Mouse (Mus musculus): ENCODE measurements around the gene Ttk.

Ttk gene

DNA sequence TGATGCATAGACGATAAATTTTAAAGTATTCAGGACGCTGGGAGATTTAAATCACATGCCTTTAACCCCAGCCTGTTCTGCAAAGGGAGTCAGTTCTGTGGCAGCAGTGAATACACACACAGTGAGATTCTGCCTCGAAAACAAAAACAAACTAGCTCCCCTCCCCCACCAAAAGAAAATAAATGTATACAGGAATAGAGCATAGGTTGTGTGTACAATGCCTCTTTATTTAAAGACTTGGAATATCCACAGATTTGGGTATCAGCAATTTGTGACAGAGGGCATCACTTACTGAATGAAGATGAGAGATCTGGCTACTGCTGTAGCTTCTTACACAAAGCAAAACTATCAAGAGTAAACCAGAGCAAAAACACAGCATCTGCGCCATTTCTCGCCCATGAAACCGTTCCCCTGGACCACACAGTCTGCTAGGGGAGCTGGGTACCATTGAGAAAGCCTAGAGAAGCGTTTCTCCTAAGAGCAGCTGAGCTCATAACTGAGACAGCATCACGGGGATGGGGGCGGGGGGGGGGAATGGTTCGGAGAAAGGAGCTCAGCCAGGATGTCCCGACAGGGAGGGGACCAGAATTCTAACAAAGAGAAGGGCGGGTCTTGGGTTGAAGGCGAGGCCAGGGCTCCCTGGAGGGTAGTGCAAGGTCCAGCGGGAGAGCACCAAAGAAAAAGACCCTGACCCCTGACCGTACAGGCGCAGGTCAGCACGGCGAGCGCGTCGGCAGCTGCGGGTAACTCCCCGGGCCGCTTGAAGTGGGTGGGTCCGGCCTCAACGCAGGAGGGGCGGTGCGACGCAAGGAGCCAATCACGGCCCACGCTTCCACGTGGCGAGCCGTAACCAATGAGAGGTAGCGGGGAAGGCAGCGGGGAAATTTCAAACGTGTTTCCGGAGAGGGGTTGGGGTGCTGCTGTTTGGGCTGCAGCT lies at the start of gene Ttk:
Gene Ttk, plus strand, starts transcription at position 879 of the 937 bp plus-strand sequence.
- peak; percentile 77 for DNase-seq (ENCODE audit: low read depth, low spot score)

DNA sequence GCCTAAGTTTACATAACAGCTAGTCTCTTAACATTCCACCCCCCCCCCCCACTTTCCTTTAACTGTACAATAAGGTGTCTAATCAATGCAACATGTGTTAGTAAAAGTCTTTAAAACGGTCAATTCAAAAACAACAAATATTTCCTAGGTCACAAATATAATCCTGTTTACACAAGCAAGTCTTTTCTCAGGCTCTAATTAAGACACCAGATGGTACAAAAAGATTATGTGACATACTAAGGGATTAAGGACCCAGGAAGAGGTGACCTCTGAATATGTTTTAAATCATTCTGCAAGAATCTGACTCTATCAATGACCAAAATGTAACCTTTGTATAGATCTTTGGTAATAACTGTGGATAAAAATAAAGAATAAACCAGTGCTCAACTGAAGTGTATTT lies 49.0 kb upstream of the Ttk start:
- no peak for DNase-seq (ENCODE audit: low read depth, low spot score)

DNA sequence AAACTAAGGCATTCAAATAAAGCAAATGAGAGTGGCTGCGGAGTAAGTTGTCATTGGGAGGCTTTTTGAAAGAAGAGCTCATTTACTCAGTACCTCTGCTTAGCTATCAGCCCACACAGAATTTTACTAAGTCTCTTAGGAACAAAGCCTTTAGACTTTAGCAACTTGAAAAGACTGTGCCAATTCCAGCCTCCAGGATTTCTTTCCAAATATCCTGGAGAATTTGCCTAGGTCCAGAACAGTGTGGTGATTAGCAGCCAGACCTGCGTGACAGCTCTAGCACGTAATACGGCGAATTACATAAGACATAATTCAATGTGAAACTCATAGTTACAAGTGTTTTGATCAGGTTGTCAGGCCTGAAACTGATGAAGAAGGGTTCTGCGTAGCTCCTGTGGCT lies 45.2 kb upstream of the Ttk start:
- no peak for DNase-seq (ENCODE audit: low read depth, low spot score)

DNA sequence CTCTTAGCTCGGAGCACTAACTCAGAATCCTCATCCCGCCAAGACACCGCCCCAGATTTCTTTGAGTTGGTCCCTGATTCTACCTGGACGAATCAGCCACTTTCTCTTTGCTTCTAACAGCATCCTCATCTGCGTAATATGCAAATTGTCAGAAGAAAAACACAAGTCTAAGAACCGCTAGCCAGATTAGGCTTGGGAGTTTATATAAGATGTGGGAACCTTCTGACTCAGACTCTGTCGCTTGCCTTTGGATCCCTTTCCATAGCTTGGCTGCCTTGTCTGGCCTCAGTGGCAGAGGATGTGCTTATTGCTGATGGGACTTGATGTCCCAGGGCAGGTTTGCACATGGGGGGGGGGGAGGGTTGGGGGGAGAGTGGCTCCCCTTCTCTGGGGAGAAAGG lies 37.6 kb upstream of the Ttk start:
- DNase-seq (ENCODE audit: low read depth, low spot score): no peak

DNA sequence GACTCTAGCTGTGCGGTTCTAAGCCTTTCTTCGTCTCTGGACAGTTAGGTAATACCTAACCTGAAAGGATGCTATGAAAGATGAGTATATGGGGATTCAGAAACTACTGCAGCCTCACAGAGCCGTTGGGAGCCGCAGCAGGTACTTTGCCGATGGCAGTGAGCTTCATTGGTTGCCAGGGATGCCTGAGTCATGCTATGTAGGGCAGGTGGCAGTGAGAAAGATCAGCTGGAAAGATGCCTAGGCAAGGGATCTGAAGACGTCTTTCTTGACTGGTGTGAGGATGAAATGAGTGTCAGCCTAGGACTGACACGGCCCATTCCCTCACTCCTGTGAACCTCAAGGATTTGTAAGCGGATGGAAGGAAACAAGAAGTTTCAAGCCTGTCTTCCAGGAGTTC lies 36.6 kb upstream of the Ttk start:
- DNase-seq (ENCODE audit: low read depth, low spot score): no peak

DNA sequence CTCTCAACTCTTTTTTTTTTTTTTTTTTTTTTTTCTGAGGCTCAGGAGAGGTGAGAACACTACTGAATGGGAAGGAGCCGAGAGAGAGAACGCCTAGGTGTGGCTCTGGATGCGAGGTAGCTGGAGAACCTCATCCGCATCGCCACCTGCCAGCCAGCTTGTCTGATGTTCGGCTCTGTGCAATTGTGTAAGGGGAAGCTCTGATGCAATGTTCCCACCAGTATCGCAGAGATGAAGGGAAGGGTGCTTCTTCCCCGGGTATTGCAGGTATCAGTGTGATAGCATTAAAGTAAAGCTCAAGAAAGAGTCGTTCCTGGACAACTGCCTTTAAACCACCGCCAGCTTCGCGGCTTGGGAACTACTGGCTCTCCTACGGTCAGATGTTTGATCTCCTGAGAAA lies 30.1 kb upstream of the Ttk start:
- no peak for DNase-seq (ENCODE audit: low read depth, low spot score)

DNA sequence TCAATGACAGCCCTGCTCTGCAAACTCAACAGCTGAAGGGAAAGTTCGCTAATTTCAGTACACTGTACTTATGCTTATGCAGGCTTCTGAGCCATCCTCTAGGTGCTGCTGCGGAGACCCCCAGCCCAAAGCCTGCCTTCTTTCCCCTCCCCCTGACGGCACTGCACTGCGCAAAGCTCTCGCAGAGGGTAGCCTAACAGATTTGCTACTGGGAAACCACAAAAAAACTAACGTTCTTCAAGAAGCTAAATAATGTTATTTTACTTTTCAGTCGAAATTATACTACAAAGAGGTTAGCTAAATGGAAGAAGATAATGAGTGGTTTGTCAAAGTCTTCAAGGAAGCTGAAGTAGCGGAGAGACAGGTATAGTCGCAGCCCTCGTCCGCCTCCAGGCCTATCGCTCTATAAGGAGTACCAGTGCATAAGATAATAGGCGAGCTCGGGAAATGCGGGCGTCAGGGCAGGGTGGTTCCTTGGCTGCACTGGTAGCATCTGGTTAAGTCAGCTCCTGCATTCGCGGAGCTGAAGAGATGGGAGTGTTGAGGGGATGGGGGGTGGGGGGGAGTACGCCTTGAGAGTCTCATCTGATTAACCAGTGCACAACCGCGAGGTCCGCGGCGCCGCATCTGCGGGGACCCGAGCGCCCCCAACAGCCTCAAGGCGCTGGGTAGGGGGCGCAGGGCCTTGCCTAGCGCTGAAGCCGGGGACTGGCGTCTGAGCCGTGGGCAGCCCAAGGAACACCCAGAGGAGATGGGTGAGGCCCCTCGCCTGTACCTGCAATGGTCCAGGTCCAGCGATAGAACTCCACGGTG lies 29.1 kb upstream of the Ttk start:
- no peak for DNase-seq (ENCODE audit: low read depth, low spot score)

DNA sequence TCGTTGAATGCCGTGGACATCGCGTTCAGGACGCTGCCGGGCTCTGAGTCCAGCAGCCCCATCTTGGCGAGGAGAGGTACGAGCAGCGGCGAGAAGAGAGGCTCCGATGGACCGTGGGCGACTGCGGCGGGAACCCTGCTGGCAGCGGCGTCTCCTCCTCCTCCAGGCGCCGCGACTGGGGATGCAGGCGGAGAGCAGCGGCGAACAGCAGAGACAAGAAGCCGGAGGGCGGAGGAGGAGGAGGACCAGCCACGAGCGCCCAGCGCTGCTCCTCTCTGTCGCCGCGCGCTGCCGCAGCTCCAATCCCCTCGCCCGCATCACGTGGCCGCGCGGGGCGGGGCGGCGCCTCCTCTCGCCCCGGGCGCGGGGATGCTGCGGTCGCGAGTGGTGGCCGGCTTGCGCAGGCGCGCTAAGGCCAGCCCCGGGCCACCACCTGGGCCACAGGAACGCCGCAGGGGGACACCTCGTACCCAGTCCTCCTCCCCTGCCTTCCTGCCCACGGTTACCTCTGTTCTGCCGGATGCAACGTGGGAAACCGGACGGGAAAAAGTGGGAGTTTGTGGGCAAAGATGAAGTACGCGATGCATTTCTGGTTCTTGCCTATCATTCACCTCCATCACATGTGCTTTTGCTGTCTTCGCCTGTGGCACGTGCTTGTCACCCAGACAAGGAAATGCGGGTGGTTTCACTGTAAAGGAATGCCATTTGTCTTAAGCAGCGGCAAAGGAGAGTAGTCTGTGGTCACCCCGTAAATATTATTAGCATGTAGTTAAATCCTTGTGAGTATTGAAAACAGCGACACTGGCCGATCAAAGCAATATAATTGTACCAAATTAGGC lies 28.3 kb upstream of the Ttk start, which contains the start of gene Elovl4:
Gene Elovl4, minus strand, starts transcription at position 301 of the 839 bp plus-strand sequence.
- peak; percentile 74 for DNase-seq (ENCODE audit: low read depth, low spot score)

DNA sequence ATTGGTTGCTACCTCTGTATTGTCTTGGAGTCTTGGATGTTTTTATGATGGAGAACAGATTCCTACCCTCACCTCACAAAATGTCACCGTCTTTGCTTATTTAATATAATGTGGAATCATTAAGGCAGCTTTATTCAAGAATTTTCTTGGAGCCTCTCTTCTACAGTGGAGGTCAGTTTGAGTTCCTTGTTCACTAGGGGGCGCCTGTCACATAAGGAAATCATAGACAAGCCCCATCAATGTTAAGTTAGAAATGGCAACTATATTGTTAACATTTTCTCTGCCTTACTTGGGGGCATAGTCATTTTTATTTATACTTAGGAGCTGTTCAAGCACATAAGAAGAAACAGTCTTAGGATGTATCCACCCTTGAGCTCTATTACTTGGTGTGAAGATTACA lies 26.9 kb upstream of the Ttk start:
- DNase-seq (ENCODE audit: low read depth, low spot score): no peak

DNA sequence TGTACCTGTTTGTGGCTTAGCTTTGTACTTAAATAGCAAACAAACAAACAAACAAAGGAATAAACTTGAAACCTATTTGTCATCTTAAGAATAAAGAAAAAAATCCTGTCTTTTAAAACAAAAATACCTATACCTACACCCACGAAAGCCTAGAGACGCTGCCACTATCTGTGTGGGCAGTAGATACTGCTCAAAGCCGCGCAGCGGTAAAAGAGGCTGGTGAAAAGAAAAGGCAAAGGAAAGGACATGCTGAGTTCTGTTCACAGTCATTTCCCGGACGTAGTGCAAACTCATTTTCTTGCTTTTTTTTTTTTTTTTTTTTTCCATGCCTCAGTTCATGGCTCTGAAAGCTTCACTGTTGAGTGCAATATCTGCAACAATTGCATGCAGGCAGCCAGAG lies 15.3 kb upstream of the Ttk start:
- no peak for DNase-seq (ENCODE audit: low read depth, low spot score)

DNA sequence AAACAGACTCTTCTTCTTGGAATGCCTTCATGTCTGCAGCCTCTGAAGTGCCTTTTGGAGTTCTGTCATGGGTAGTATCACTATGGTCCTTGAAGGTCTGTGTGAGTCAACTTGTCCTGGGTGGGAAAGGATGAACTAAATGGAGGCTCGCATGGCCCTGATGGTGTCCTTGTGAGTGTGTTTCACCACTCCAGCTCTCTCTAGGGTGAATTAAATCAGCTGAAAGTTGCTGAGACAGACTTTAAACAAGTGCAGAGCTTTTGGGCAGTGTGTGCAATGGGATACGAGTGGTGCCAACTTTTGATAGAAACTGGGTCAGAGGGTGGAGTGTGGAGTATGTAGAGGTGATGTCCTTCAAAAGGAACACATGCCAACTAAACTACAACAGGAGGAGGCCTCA lies 13.5 kb upstream of the Ttk start:
- no peak for DNase-seq (ENCODE audit: low read depth, low spot score)

DNA sequence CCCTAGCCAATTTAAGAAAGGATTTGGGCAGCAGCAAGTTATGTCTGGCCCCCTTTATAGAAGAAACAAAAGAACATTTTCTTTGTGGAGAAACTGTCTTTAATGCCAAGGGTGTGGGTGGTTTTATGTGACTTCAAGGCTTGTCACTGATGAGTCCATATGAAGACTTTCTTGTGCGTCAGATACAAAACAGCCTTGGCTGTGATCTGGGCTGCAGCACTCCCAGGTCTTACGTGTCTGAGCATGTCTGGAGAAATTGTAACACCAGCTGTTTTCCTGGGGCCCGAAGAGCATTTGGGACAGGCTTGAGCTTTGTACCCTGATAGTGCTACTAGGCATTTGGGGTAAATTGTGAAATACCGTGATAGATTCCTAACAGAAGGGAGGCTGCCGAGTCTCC lies 11.6 kb upstream of the Ttk start:
- no peak for DNase-seq (ENCODE audit: low read depth, low spot score)

DNA sequence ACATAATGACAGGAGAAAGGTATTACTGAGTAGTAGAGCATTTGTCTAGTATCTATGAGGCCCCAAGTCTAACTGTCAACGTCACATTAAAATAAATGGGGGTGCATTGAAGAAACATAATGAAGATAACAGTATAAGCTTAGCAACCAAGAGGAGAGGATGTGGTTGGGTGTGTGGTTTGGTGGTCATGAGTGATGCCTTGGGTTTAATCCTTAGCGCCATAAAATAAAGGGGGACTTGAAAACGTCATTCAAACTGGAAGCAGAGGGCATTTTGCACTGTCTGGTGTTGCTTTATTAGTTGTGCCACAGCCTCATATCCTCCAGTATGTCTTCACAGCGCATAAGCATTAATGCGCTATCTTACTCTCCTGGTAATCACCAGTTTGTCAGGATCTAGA lies 4.6 kb upstream of the Ttk start:
- no peak for DNase-seq (ENCODE audit: low read depth, low spot score)

DNA sequence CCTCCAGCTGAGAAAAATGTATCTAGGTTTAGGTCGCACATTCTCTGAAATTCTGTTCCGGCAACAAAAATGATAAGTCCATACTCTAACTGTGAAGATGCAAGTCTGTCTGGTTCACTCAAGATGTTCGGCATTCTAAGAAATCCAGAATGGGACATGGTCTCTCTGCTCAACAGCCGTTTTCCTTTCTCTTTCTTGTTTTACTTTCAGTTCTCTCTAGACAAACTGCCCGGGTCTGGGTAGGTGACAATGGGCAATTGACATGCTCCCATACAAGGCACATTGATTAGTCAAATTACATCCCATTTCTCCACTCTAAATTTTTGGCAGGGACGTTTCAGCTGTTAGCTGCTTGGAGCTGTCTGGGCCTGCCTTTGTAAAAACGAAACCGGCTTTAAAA lies 3.3 kb upstream of the Ttk start:
- no peak for DNase-seq (ENCODE audit: low read depth, low spot score)

DNA sequence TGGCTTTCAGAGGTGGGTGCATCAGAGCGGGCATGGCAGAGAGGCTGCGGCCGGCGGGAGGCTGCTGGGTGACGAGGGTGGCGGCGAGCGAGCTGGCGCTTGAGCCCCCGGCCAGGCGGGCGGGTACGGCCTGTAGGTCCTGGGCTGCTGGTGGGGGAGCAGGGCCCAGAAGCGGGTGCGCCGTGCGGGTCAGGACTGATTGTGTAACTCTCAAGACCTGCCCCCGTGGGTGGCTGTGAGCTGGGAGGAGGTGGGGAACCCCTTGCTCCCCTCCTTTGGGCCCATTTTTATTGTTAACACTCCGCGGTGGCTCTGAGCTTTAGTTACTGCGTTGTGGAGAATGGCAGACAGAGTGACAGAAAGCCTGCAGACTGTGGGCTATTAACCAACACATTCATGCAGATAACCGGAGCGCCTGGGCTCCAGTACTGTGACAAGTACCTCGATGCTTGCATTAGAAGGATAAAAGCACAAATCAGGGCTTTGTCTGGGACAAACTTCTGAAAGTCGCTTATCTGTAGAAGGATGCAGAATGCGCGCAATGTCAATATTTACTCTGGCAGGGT lies 342 bp downstream of the Ttk start:
- DNase-seq (ENCODE audit: low read depth, low spot score): no peak

DNA sequence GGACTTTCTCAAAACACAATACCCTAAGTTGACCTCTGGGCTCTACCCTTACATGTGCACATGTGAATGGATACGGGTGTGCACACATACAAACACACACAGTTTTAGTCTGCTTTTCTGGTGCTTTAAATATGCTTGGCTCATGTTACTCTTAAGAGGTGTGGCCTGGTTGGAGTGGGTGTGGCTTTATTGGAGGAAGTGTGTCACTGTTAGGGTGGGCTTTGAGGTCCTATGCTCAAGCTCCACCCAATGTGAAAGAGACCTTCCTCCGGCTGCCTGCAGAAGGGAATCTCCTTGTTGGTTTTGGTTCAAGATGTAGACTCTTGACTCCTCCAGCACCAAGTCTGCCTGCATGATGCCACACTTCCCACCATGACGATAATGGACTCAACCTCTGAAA lies 18.0 kb downstream of the Ttk start:
- DNase-seq (ENCODE audit: low read depth, low spot score): no peak

DNA sequence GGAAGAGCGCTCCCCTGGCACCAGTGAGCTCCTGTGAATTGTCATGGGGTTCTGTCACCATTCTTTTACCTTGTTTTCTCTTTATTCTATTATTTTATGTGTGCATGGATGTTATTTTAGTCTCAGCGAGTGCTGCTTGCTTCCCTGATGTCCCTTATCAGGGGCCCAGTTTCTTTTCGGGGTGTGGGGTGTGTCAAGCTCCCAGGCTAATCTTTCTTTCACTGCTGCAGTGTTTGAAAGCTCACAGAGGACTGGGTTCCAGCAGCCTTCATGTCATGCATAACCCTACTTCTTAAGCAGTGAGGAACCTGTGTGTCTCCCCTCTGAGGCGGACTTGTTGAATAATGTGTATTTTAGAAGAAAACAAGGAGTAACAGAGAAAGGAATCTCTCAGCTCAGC lies 30.7 kb downstream of the Ttk start:
- DNase-seq (ENCODE audit: low read depth, low spot score): no peak

DNA sequence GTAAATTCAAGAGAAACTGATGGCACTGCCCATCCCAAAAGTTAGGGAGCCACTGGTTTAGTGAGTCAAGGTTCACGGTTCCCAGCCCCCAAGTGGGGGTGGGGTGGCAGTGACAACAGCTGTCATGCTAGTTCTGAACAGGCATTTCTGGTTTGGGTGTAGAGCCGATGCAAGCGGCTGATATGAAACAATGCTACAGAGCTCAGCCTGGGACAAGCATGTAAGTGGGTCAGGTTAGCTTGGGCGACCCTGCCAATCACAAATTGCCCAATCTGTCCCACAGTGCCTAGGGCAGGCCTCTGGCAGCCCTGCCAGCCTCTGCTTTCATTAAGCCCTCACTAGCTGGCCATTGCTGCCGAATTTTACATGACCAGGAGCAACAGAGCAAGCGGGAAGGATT lies 47.7 kb downstream of the Ttk start:
- DNase-seq (ENCODE audit: low read depth, low spot score): no peak

DNA sequence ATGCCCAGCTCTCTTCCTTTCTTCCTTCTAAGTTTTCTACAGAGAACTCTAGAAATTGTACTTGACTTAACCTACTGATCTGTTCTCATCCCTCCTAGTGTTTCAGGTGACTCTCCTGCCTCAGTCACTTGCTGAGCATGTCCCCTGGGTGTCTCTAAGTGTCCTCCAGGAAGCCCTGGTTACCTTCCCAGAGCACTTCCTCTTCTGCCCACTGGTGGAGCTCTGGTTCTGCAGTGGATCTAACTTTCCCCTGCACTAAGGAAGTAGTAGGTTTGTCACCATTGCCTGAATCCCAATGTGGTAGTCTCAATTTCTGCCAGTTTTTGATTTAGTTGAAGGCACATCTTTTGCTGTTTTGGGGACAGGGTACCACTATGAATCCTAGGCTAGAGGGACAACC lies 51.7 kb downstream of the Ttk start:
- DNase-seq (ENCODE audit: low read depth, low spot score): no peak

DNA sequence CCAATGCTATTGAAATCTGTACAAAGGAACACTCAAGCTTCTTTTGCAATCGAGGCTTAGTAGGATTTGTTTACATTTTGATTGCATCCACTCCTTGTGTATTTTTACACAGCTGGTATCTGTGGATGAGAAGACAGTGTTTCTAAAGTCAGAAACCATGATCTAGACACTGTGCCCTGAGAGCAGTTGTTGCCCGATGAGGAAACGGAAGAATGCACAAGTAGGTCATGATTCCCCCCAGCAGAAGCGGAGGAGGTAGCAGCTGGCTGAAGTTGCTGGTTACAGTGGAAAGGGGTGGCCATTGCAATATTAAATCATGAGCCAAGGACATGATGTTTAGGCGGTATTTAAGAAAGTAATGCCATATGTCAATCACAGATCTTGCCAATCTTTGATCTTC lies 53.7 kb downstream of the Ttk start:
- no peak for DNase-seq (ENCODE audit: low read depth, low spot score)

DNA sequence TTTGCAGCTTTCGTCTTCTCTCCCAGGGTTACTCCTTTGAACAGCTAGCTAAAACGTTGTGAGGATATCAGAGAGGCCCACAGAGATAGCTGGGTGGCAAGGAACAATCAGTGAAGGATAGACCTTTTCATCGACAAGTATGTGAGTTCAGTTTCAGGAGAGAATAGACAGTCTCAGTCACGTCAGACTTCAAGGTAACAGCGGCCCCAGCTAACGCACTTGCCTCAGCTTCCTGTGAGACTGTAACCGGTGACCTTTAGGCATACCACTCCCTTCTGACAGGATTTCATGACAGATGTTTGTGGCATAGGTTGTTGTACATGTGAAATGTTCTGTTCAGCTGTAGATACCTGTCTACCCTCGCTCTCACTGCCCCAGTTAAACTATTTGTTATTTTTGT lies 58.6 kb downstream of the Ttk start:
- DNase-seq (ENCODE audit: low read depth, low spot score): no peak

Data from telencephalon, adult 2 months (tissue).